Mouse (Mus musculus) heart, postnatal 0 days (tissue): ENCODE results near the gene Cyp8b1.

ENCODE experiments used
- CTCF ChIP-seq: IDR thresholded peaks from 2 replicates; pipeline ENCODE4 v1.5.1; 2016; ENCODE audit warnings: antibody characterized with exemption, control low read depth, low read depth
- EP300 ChIP-seq: IDR thresholded peaks from 2 replicates; pipeline ENCODE4 v1.6.1; 2016; ENCODE audit warnings: antibody characterized with exemption, low read depth

DNA sequence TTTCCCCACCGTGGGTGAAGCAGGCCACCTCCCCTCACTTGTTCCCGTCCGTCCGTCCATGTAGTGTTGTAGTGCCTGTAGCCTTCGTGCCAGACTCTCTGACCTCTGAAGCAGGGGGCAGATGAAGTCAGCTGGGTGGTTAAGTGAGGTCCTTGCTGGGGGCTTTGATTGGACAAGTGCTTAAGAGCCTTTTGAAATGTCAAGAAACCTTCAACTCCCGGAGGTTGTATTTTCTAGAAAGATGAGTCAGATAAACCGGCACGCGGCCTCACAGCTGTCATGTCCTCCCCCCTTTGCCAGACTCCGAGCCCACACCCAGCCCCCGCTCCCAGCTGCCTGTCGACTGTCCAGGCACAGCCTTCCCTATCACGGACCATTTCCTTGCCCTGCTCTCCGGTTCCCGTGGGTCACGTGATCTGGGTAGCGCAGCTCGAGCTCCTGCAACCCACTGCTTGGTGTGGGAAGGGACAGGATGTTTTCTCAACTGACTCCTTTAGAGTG is 25.6 kb downstream of the Cyp8b1 start:
- 0 out of 2 replicates have a peak, but pooled peaks have one; percentile 47 for TF ChIP-seq EP300
- no peak for TF ChIP-seq CTCF
